14 mouse cellular contexts compared by ENCODE assay signal in the genomic region with DNA sequence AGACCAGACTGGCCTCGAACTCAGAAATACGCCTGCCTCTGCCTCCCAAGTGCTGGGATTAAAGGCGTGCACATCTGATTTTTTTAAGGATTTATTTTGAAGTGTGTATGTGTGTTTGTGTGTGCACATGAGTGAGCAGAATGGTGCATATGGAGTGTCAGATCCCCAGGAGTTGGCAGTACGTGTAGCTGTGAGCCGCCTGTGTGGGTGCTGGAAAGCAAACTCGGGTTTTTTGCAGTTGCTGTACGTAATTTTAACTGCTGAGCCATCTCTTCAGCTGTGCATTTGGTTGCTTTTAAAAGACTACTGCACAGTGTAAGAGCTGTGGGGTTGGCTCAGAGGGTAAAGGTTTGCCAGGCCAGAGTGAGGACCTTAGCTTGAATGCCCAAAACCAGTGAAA. TPM values are rescaled to one million over a fixed set of nuclear protein-coding genes. Genes with fewer than 3 reads are reported as not detected.
"Had no signal": no experiment of that assay in that cellular context is flagged by ENCODE, and none has a peak within 500 bp of the region (broad histone marks: within the 10 kb centered on the region; RNA-seq: fewer than 3 reads in every experiment).

No protein-coding gene starts in this region.

- DNase-seq: gastrocnemius, postnatal 14 days; gastrocnemius, postnatal 36 days; heart, adult 18-20 months; heart, postnatal 14 days; heart, postnatal 36 days; kidney, adult 11 months; kidney, adult 2 months; kidney, adult 9 months; kidney, postnatal 14 days; kidney, postnatal 36 days; layer of hippocampus, adult 9-11 months; layer of hippocampus, postnatal 36 days; left cerebral cortex, postnatal 4 days had no signal

RNA-seq across cellular contexts. Expression of a gene that starts 14.5 kb away (rescaled TPM):
- total RNA-seq: gastrocnemius, adult 18-20 months had no signal
